Mouse (Mus musculus): ENCODE data around the gene Fuca2. TPM values are rescaled to one million over a fixed set of nuclear protein-coding genes. Genes with fewer than 3 reads are reported as not detected.
"Not testable (repeated sequence)": the region's sequence is repeated elsewhere in the genome, so short reads cannot be mapped to it uniquely, and the experiment has no call there.

Fuca2 gene
- polyA plus RNA-seq, 1 experiment from 2014 or later, result 30.9 TPM

DNA sequence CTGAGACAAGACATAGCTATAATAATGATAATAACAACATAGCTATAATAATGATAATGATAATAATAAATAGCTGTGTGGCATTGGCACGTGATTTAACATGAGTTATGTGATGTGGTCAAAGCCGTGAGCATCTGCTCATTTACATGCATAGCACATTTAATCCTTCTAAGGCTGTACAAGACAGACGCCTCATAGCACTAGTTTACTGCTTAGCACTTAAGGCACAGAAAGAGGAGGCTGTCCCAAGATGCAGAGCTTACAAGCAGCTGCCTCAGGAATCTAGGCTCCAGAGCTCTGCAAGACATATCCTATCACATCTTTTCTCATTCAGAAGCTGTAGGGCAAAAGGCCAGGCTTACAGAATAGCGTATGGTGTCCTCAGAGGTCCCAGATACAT lies 13.4 kb upstream of the Fuca2 start:
- Histone ChIP-seq H3K27ac (no peak overlapping the region), H3K27me3 (no peaks in the 10 kb centered on the region), H3K9me3 (replicated peaks) (no peaks in the 10 kb centered on the region), H3K4me1 (no peaks in the 10 kb centered on the region), H3K4me3 (no peak overlapping the region), H3K36me3 (no peaks in the 10 kb centered on the region), H3K4me2 (replicated peaks) (no peak overlapping the region), H3K9ac (no peak overlapping the region)
- 64% methylated on average over 4 of the region's 4 CpGs for WGBS
- ATAC-seq (ENCODE audit: low FRiP score), result no peak

DNA sequence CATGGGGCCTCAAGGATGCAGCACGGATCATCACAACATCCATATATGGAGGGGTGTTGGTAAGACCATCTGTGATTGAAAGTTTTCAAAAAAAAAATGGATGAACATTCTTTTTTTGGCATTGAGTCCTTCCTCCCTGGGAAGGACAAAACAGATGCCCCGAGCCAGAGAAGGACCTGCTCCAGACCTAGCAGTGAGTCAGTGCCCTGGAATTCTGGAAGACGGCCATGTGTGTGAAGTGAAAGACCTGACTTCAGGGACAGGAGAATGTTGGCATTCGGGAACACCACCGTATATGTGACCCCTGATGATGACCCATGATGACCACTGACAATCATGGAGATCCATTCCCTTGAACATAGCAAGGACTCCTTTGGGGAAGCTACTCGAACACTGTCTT lies 9.7 kb upstream of the Fuca2 start:
- no peaks in the 10 kb centered on the region for H3K27me3 ChIP-seq
- 85% methylated on average over 6 of the region's 6 CpGs for WGBS
- no peak overlapping the region for H3K9ac ChIP-seq
- H3K36me3 ChIP-seq, result no peaks in the 10 kb centered on the region
- ATAC-seq (ENCODE audit: low FRiP score), result no peak
- H3K4me2 ChIP-seq (replicated peaks), result no peak overlapping the region
- H3K27ac ChIP-seq, result no peak overlapping the region
- H3K4me1 ChIP-seq, result no peaks in the 10 kb centered on the region
- no peaks in the 10 kb centered on the region for H3K9me3 ChIP-seq (replicated peaks)
- no peak overlapping the region for H3K4me3 ChIP-seq

GRCm38 (mm10) chr10:13493978-13494686 lies 5.2 kb upstream of the Fuca2 start:
- H3K36me3 ChIP-seq, result no peaks in the 10 kb centered on the region
- H3K27ac ChIP-seq, result no peak overlapping the region
- ATAC-seq (ENCODE audit: low FRiP score), result no peak
- no peaks in the 10 kb centered on the region for H3K9me3 ChIP-seq (replicated peaks)
- H3K4me2 ChIP-seq (replicated peaks), result no peak overlapping the region
- no peak overlapping the region for H3K4me3 ChIP-seq
- no peaks in the 10 kb centered on the region for H3K27me3 ChIP-seq
- 96% methylated on average over 9 of the region's 9 CpGs for WGBS
- no peak overlapping the region for H3K9ac ChIP-seq
- no peaks in the 10 kb centered on the region for H3K4me1 ChIP-seq

DNA sequence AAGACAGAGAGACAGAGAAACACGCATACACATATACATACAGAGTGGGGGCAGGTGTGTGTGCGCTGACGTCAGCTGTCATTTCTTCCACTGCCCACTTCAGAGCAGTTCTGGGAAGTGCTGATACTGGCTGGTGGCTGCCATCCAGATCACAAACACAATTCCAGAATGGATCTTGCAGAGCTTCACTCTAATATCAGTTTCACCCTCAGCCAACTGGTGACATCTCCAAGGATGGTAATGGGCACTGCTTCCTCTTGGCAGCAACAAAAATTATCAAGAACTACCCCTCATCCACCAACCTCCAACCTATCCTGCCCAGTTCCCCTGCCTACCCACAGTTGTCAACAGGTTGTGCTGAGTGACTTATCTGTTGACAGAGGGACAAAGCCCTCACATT lies 3.0 kb upstream of the Fuca2 start:
- Histone ChIP-seq H3K9me3 (replicated peaks) (no peaks in the 10 kb centered on the region), H3K9ac (no peak overlapping the region), H3K27me3 (no peaks in the 10 kb centered on the region), H3K4me1 (peaks cover 3% of the 10 kb centered on the region; the same call in 1 of the 2 replicates), H3K4me3 (no peak overlapping the region), H3K4me2 (replicated peaks) (no peak overlapping the region), H3K36me3 (no peaks in the 10 kb centered on the region), H3K27ac (no peak overlapping the region)
- ATAC-seq (ENCODE audit: low FRiP score), result no peak
- WGBS, result 96% methylated on average over 3 of the region's 3 CpGs

GRCm38 (mm10) chr10:13500473-13500872 lies 1.1 kb downstream of the Fuca2 start:
- peak overlapping the region; percentile 70 for H3K9ac ChIP-seq
- H3K27me3 ChIP-seq, result no peaks in the 10 kb centered on the region
- no peaks in the 10 kb centered on the region for H3K36me3 ChIP-seq
- peak overlapping the region; percentile 60 for H3K4me3 ChIP-seq
- H3K4me2 ChIP-seq (replicated peaks), result peak overlapping the region; percentile 84
- H3K9me3 ChIP-seq (replicated peaks), result no peaks in the 10 kb centered on the region
- peak; percentile 20 for ATAC-seq (ENCODE audit: low FRiP score)
- WGBS, result 50% methylated on average over 9 of the region's 9 CpGs
- peaks cover 7% of the 10 kb centered on the region for H3K4me1 ChIP-seq
- H3K27ac ChIP-seq, result no peak overlapping the region

- H3K27me3 ChIP-seq, result no peaks in the 10 kb centered on the region
- peak; percentile 88 for ATAC-seq (ENCODE audit: low FRiP score)
- peak overlapping the region; percentile 84 for H3K4me2 ChIP-seq (replicated peaks)
- H3K9me3 ChIP-seq (replicated peaks), result no peaks in the 10 kb centered on the region
- peak overlapping the region; percentile 60 for H3K4me3 ChIP-seq
- under 1% methylated on average over 30 of the region's 30 CpGs for WGBS
- peaks cover 7% of the 10 kb centered on the region for H3K4me1 ChIP-seq
- H3K9ac ChIP-seq, result peak overlapping the region; percentile 70
- H3K27ac ChIP-seq, result no peak overlapping the region
- H3K36me3 ChIP-seq, result no peaks in the 10 kb centered on the region
These were observed 1.7 kb downstream of the Fuca2 start for GRCm38 (mm10) chr10:13500938-13501496.

- H3K4me2 ChIP-seq (replicated peaks), result peak overlapping the region; percentile 84
- H3K27me3 ChIP-seq; H3K27ac ChIP-seq; H3K36me3 ChIP-seq; H3K9me3 ChIP-seq (replicated peaks); H3K4me1 ChIP-seq: not testable (repeated sequence)
- 54% methylated on average over 4 of the region's 4 CpGs for WGBS
- H3K9ac ChIP-seq, result peak overlapping the region; percentile 70
- 0 out of 2 replicates have a peak, but pooled peaks have one; percentile 29 for ATAC-seq (ENCODE audit: low FRiP score)
- H3K4me3 ChIP-seq, result peak overlapping the region; percentile 60
These were observed 2.2 kb downstream of the Fuca2 start for GRCm38 (mm10) chr10:13501533-13501932.

- Histone ChIP-seq H3K9me3 (replicated peaks) (no peaks in the 10 kb centered on the region), H3K36me3 (no peaks in the 10 kb centered on the region), H3K27ac (no peak overlapping the region), H3K9ac (no peak overlapping the region), H3K4me1 (peaks cover 7% of the 10 kb centered on the region), H3K4me2 (replicated peaks) (no peak overlapping the region), H3K27me3 (no peaks in the 10 kb centered on the region), H3K4me3 (no peak overlapping the region)
- 88% methylated on average over 8 of the region's 8 CpGs for WGBS
- ATAC-seq (ENCODE audit: low FRiP score), result no peak
These were observed 3.0 kb downstream of the Fuca2 start for GRCm38 (mm10) chr10:13502371-13502770.

GRCm38 (mm10) chr10:13521857-13522256 lies 22.5 kb downstream of the Fuca2 start:
- Histone ChIP-seq H3K27ac (no peak overlapping the region), H3K4me3 (no peak overlapping the region), H3K9me3 (replicated peaks) (no peaks in the 10 kb centered on the region), H3K4me2 (replicated peaks) (no peak overlapping the region), H3K27me3 (no peaks in the 10 kb centered on the region), H3K4me1 (no peaks in the 10 kb centered on the region), H3K9ac (no peak overlapping the region), H3K36me3 (no peaks in the 10 kb centered on the region)
- ATAC-seq (ENCODE audit: low FRiP score), result no peak
- WGBS, result 82% methylated on average over 4 of the region's 4 CpGs

DNA sequence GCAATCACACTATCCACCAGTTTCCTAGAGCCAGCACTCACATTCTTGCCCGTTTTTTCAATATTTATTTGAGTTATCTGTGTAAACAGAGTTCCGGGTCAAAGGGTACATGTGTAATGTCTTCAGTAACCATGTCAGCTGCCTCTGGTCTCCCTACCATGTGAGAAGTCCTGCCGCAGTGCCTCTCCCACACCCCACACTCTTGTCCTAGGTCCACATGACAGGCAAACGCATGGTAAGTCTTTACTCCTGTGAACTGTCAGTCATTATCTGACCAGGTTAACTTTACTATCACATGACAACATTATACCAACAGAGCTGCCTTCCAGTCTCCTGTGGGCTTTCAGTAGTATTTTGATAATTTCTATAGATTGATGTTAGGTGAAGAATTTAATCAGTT lies 28.8 kb downstream of the Fuca2 start:
- Histone ChIP-seq H3K36me3 (peaks cover 24% of the 10 kb centered on the region), H3K9ac (no peak overlapping the region), H3K27ac (no peak overlapping the region), H3K4me2 (replicated peaks) (no peak overlapping the region), H3K4me3 (no peak overlapping the region), H3K27me3 (no peaks in the 10 kb centered on the region), H3K4me1 (no peaks in the 10 kb centered on the region), H3K9me3 (replicated peaks) (no peaks in the 10 kb centered on the region)
- ATAC-seq (ENCODE audit: low FRiP score), result no peak
- 90% methylated on average over 4 of the region's 4 CpGs for WGBS

GRCm38 (mm10) chr10:13534751-13535150 lies 35.4 kb downstream of the Fuca2 start:
- Histone ChIP-seq H3K27me3 (no peaks in the 10 kb centered on the region), H3K4me1 (no peaks in the 10 kb centered on the region), H3K9me3 (replicated peaks) (no peaks in the 10 kb centered on the region), H3K4me2 (replicated peaks) (no peak overlapping the region), H3K4me3 (no peak overlapping the region), H3K27ac (no peak overlapping the region), H3K9ac (no peak overlapping the region), H3K36me3 (peaks cover 45% of the 10 kb centered on the region)
- 94% methylated on average over 3 of the region's 3 CpGs for WGBS
- ATAC-seq (ENCODE audit: low FRiP score), result no peak

- ATAC-seq (ENCODE audit: low FRiP score), result no peak
- no peak overlapping the region for H3K27ac ChIP-seq
- H3K27me3 ChIP-seq, result no peaks in the 10 kb centered on the region
- no peak overlapping the region for H3K9ac ChIP-seq
- no peaks in the 10 kb centered on the region for H3K9me3 ChIP-seq (replicated peaks)
- WGBS, result over 99% methylated on average over 7 of the region's 7 CpGs
- peaks cover 38% of the 10 kb centered on the region for H3K36me3 ChIP-seq
- no peak overlapping the region for H3K4me3 ChIP-seq
- H3K4me1 ChIP-seq, result no peaks in the 10 kb centered on the region
- no peak overlapping the region for H3K4me2 ChIP-seq (replicated peaks)
These were observed 37.4 kb downstream of the Fuca2 start for GRCm38 (mm10) chr10:13536706-13537105.

DNA sequence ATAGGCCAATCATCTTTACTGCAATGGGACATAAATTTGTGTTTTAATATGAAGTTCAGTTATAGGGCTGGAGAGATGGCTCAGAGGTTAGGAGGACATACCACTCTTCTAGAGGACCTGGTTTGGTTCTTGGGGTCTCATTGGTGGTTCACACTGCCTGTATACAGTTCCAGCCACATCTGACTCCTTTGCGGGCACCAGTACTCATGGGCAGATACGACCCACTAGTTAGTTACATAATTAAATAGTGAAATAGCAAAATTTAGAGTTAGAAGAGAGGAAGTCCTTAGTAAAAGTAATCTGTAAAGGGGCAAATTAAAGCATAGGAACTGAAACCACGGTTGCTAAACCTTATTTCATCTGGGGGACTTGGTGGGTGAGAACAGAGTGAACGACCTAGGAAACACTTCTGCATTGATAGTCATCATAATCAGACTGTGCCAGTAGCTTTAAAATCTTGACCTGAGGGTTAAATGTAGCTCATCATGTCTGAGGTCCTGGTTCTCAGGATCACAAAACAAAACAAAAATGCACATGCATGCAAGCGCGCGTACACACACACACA lies 40.5 kb downstream of the Fuca2 start:
- H3K9me3 ChIP-seq (replicated peaks), result no peaks in the 10 kb centered on the region
- H3K4me2 ChIP-seq (replicated peaks), result no peak overlapping the region
- no peak for ATAC-seq (ENCODE audit: low FRiP score)
- 92% methylated on average over 7 of the region's 7 CpGs for whole genome bisulfite sequencing
- H3K27me3 ChIP-seq, result no peaks in the 10 kb centered on the region
- no peaks in the 10 kb centered on the region for H3K4me1 ChIP-seq
- peaks cover 26% of the 10 kb centered on the region for H3K36me3 ChIP-seq
- H3K4me3 ChIP-seq, result no peak overlapping the region
- no peak overlapping the region for H3K27ac ChIP-seq
- H3K9ac ChIP-seq, result no peak overlapping the region

All from hindbrain, embryonic 12.5 days (tissue).